Mouse (Mus musculus): ENCODE results near the gene Nell2. TPM values are rescaled to one million over a fixed set of nuclear protein-coding genes. Genes with fewer than 3 reads are reported as not detected.

The Nell2 gene
- polyA plus RNA-seq, 1 experiment: 0.04 TPM

DNA sequence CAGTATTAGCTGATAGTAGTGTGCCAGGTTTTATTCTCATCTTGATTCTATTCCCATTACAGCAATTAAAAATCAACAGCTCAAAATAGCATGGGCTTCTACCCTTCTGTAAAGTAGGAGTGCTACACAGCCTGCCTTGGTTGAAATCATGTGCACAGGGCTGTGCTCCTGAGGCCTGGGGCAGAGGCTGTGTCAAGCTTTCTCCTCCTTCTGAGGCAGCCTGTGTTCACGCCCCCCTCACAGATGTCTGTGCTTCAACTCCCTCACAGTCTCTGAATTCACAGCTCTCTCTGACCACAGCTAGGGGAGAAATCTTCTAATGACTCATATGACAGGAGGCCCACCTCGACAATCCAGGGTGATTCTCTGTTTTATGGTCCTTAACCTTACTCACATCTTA is 197.4 kb downstream of the Nell2 start:
- Histone ChIP-seq H3ac (ENCODE audit: control insufficient read depth, insufficient read length) (no peak overlapping the region), H3K79me2 (ENCODE audit: control insufficient read depth, insufficient read depth) (no peaks in the 10 kb centered on the region), H3K36me3 (ENCODE audit: control insufficient read depth, insufficient read depth) (no peaks in the 10 kb centered on the region), H3K27me3 (ENCODE audit: control insufficient read depth, insufficient read depth, insufficient read length) (no peaks in the 10 kb centered on the region), H3K4me3 (no peak overlapping the region), H3K4me2 (ENCODE audit: low read depth) (no peak overlapping the region)
- TF ChIP-seq TCF12 (IDR thresholded peaks at IDR 0.05; ENCODE audit: insufficient read depth, poor library complexity, severe bottlenecking) (no peak), MYOD1 (IDR thresholded peaks at IDR 0.05; ENCODE audit: control insufficient read depth in 1 of 3, insufficient read length in 2 of 3, low read depth in 2 of 3) (no peak), TCF3 (IDR thresholded peaks at IDR 0.05; ENCODE audit: insufficient read length, low read depth) (no peak), POLR2A (IDR thresholded peaks at IDR 0.05; ENCODE audit: insufficient read length, low read depth) (no peak), MYOG (IDR thresholded peaks at IDR 0.05; ENCODE audit: control insufficient read depth in 1 of 3, insufficient read depth in 1 of 3, insufficient read length in 2 of 3, low read depth in 2 of 3) (no peak), USF1 (IDR thresholded peaks at IDR 0.05; ENCODE audit: low read depth) (no peak), E2F4 (IDR thresholded peaks at IDR 0.05; ENCODE audit: insufficient read depth) (no peak)

DNA sequence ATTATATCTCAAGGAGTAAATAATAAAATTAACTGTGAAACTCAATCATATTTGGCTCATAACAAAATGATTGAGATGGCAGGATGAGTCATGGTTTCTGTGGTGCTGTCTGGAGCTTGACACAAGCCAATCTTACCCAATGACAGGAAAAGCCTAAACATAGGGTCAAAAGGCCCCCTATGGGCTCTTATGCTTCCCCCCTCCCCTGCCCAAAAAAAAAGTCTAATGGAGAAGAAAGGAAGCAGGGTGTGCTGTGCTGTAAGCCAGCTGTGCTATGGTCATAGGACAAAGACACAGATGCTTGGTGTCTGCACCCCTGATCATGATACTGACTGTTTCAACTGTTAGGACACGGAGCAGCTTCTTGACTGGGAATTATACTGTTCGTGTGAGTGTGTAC is 205.6 kb downstream of the Nell2 start:
- Histone ChIP-seq H3K36me3 (ENCODE audit: control insufficient read depth, insufficient read depth) (no peaks in the 10 kb centered on the region), H3K79me2 (ENCODE audit: control insufficient read depth, insufficient read depth) (no peaks in the 10 kb centered on the region), H3K4me3 (no peak overlapping the region), H3K4me2 (ENCODE audit: low read depth) (no peak overlapping the region), H3ac (ENCODE audit: control insufficient read depth, insufficient read length) (no peak overlapping the region), H3K27me3 (ENCODE audit: control insufficient read depth, insufficient read depth, insufficient read length) (no peaks in the 10 kb centered on the region)
- TF ChIP-seq E2F4 (IDR thresholded peaks at IDR 0.05; ENCODE audit: insufficient read depth): no peak
- TF ChIP-seq POLR2A (IDR thresholded peaks at IDR 0.05; ENCODE audit: insufficient read length, low read depth): no peak
- no peak for TF ChIP-seq MYOG (IDR thresholded peaks at IDR 0.05; ENCODE audit: control insufficient read depth in 1 of 3, insufficient read depth in 1 of 3, insufficient read length in 2 of 3, low read depth in 2 of 3)
- TF ChIP-seq TCF12 (IDR thresholded peaks at IDR 0.05; ENCODE audit: insufficient read depth, poor library complexity, severe bottlenecking): no peak
- no peak for TF ChIP-seq SRF (IDR thresholded peaks at IDR 0.05; ENCODE audit: control insufficient read depth, insufficient read length, low read depth)
- no peak for TF ChIP-seq REST (IDR thresholded peaks at IDR 0.05; ENCODE audit: insufficient read depth, insufficient read length)
- no peak for TF ChIP-seq TCF3 (IDR thresholded peaks at IDR 0.05; ENCODE audit: insufficient read length, low read depth)
- no peak for TF ChIP-seq MYOD1 (IDR thresholded peaks at IDR 0.05; ENCODE audit: control insufficient read depth in 1 of 3, insufficient read length in 2 of 3, low read depth in 2 of 3)
- no peak for TF ChIP-seq MAX (IDR thresholded peaks at IDR 0.05; ENCODE audit: low read depth)
- no peak for TF ChIP-seq POLR2AphosphoS2 (IDR thresholded peaks at IDR 0.05; ENCODE audit: insufficient read length, low read depth)
- TF ChIP-seq CEBPB (IDR thresholded peaks at IDR 0.05; ENCODE audit: insufficient read depth, poor library complexity, severe bottlenecking): no peak
- TF ChIP-seq USF1 (IDR thresholded peaks at IDR 0.05; ENCODE audit: low read depth): no peak

DNA sequence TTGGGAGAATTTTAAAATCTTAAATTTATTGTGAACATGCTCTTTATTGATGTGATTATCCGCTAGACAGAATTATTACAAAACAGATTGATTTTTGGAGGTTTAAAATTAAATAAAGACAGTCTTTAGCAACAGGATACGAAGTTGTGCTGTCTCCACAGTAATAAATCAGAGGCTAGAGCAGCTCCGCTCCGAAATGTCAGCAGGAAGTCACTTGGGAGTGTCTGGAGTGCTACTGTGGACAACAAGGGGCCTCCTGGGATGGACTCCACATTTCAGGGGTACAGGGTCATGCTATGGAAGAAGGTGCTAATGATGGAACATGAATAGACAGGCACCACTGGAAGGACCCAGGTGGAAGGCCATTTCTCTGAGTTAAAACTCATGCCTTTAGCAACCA is 211.7 kb downstream of the Nell2 start:
- Histone ChIP-seq H3K79me2 (ENCODE audit: control insufficient read depth, insufficient read depth) (no peaks in the 10 kb centered on the region), H3K36me3 (ENCODE audit: control insufficient read depth, insufficient read depth) (no peaks in the 10 kb centered on the region), H3K27me3 (ENCODE audit: control insufficient read depth, insufficient read depth, insufficient read length) (no peaks in the 10 kb centered on the region), H3K4me2 (ENCODE audit: low read depth) (no peak overlapping the region), H3ac (ENCODE audit: control insufficient read depth, insufficient read length) (no peak overlapping the region), H3K4me3 (no peak overlapping the region)
- TF ChIP-seq TCF12 (IDR thresholded peaks at IDR 0.05; ENCODE audit: insufficient read depth, poor library complexity, severe bottlenecking) (no peak), REST (IDR thresholded peaks at IDR 0.05; ENCODE audit: insufficient read depth, insufficient read length) (no peak), USF1 (IDR thresholded peaks at IDR 0.05; ENCODE audit: low read depth) (no peak), MYOG (IDR thresholded peaks at IDR 0.05; ENCODE audit: control insufficient read depth in 1 of 3, insufficient read depth in 1 of 3, insufficient read length in 2 of 3, low read depth in 2 of 3) (no peak), SRF (IDR thresholded peaks at IDR 0.05; ENCODE audit: control insufficient read depth, insufficient read length, low read depth) (no peak), CEBPB (IDR thresholded peaks at IDR 0.05; ENCODE audit: insufficient read depth, poor library complexity, severe bottlenecking) (no peak), MAX (IDR thresholded peaks at IDR 0.05; ENCODE audit: low read depth) (no peak), TCF3 (IDR thresholded peaks at IDR 0.05; ENCODE audit: insufficient read length, low read depth) (no peak), POLR2A (IDR thresholded peaks at IDR 0.05; ENCODE audit: insufficient read length, low read depth) (no peak), E2F4 (IDR thresholded peaks at IDR 0.05; ENCODE audit: insufficient read depth) (no peak)

DNA sequence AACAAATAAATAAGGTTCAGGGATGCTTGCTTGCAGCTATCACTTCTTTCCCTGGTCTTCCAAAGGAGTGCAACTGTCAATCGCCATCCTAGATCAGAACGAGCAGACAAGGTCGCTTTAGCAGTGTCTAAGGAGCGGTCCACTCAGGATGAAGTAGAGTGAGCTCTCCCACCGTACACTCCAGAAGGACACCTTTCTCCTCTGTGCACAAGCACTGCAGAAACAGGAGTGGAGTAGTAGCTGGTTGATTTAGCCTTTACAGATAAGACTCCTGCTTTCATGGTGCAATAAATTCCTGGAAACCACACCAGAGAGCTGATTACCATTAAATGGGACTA is 213.6 kb downstream of the Nell2 start:
- Histone ChIP-seq H3K27me3 (ENCODE audit: control insufficient read depth, insufficient read depth, insufficient read length) (no peaks in the 10 kb centered on the region), H3K4me2 (ENCODE audit: low read depth) (no peak overlapping the region), H3K36me3 (ENCODE audit: control insufficient read depth, insufficient read depth) (no peaks in the 10 kb centered on the region), H3K4me3 (no peak overlapping the region), H3ac (ENCODE audit: control insufficient read depth, insufficient read length) (no peak overlapping the region), H3K79me2 (ENCODE audit: control insufficient read depth, insufficient read depth) (no peaks in the 10 kb centered on the region)
- TF ChIP-seq POLR2AphosphoS2 (IDR thresholded peaks at IDR 0.05; ENCODE audit: insufficient read length, low read depth) (no peak), MAX (IDR thresholded peaks at IDR 0.05; ENCODE audit: low read depth) (no peak), SRF (IDR thresholded peaks at IDR 0.05; ENCODE audit: control insufficient read depth, insufficient read length, low read depth) (no peak), CEBPB (IDR thresholded peaks at IDR 0.05; ENCODE audit: insufficient read depth, poor library complexity, severe bottlenecking) (no peak), REST (IDR thresholded peaks at IDR 0.05; ENCODE audit: insufficient read depth, insufficient read length) (no peak), TCF3 (IDR thresholded peaks at IDR 0.05; ENCODE audit: insufficient read length, low read depth) (no peak), POLR2A (IDR thresholded peaks at IDR 0.05; ENCODE audit: insufficient read length, low read depth) (no peak), MYOD1 (IDR thresholded peaks at IDR 0.05; ENCODE audit: control insufficient read depth in 1 of 3, insufficient read length in 2 of 3, low read depth in 2 of 3) (no peak), E2F4 (IDR thresholded peaks at IDR 0.05; ENCODE audit: insufficient read depth) (no peak)

DNA sequence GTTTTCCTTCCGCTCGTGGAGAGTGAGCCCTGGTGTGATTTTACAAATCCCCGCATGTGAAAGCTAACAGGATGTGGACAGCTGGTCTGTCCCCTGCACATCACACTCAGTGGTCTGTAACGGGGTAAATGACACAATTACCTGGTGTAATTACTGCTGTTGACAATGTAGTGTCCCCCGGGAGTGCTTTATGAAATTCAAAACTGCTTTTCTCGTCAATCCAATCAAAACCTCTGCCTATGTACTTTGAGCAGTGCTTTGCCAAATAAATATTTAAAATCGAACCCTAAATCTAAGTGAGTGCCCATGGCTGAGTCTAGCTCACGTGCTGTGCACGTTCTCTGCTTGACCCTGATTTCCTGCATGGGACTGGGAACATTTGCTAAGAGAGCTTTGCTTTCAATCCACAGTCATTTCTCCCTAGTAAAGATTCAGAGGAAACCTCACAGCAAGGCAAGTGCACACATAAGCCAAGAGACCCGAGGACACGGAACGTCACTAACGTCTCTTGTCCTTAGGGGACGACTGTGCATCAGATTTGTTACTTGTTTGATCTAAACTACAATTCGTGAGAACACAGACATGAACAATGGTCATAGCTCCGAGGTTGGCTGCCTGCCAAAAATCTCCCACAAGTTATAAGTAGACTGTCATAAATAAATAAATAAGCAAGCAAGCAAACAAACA is 214.1 kb downstream of the Nell2 start:
- Histone ChIP-seq H3K79me2 (ENCODE audit: control insufficient read depth, insufficient read depth) (no peaks in the 10 kb centered on the region), H3K4me3 (no peak overlapping the region), H3K4me2 (ENCODE audit: low read depth) (no peak overlapping the region), H3K27me3 (ENCODE audit: control insufficient read depth, insufficient read depth, insufficient read length) (no peaks in the 10 kb centered on the region), H3ac (ENCODE audit: control insufficient read depth, insufficient read length) (no peak overlapping the region), H3K36me3 (ENCODE audit: control insufficient read depth, insufficient read depth) (no peaks in the 10 kb centered on the region)
- no peak for TF ChIP-seq MYOD1 (IDR thresholded peaks at IDR 0.05; ENCODE audit: control insufficient read depth in 1 of 3, insufficient read length in 2 of 3, low read depth in 2 of 3)
- TF ChIP-seq REST (IDR thresholded peaks at IDR 0.05; ENCODE audit: insufficient read depth, insufficient read length): no peak
